Mouse (Mus musculus): ENCODE results near the gene Gar1. TPM values are rescaled to one million over a fixed set of nuclear protein-coding genes. Genes with fewer than 3 reads are reported as not detected.

The Gar1 gene
- polyA plus RNA-seq, 1 experiment from 2014 or later: 97.3 TPM

DNA sequence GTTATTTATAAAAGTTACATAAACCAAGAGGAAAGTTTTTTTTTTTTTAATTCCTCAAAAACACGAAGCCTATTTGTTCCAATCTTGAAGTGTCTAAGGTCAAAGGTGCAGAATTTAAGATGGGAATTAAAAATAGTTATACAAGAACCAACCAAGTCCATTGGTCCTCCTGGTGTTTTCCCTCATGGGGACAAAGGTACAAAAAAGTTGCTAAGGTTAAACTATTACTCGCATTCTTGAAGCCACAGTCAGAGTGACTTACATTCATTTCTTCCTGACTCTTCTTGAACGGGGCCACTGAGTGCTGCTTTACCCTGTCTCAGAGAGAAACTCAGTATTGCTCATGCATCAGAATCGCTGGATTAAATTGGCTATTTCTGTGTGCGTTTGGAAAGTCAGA, 33.9 kb downstream of the Gar1 start:
- no peak overlapping the region for H3K4me3 ChIP-seq
- 85% methylated on average over 5 of the region's 5 CpGs for WGBS
- H3K27ac ChIP-seq: no peak overlapping the region
- no peaks in the 10 kb centered on the region for H3K36me3 ChIP-seq
- H3K9me3 ChIP-seq: no peaks in the 10 kb centered on the region
- no peaks in the 10 kb centered on the region for H3K4me1 ChIP-seq (replicated peaks)
- DNase-seq (ENCODE audit: low spot score): no peak
- no peaks in the 10 kb centered on the region for H3K27me3 ChIP-seq (ENCODE audit: insufficient read depth, poor library complexity, severe bottlenecking)

GRCm38 (mm10) chr3:129793801-129794200, 37.4 kb downstream of the Gar1 start:
- Histone ChIP-seq H3K27me3 (ENCODE audit: insufficient read depth, poor library complexity, severe bottlenecking) (no peaks in the 10 kb centered on the region), H3K4me1 (replicated peaks) (no peaks in the 10 kb centered on the region), H3K36me3 (no peaks in the 10 kb centered on the region), H3K27ac (no peak overlapping the region), H3K9me3 (no peaks in the 10 kb centered on the region), H3K4me3 (no peak overlapping the region)
- 89% methylated on average over 5 of the region's 5 CpGs for WGBS
- DNase-seq (ENCODE audit: low spot score): no peak

DNA sequence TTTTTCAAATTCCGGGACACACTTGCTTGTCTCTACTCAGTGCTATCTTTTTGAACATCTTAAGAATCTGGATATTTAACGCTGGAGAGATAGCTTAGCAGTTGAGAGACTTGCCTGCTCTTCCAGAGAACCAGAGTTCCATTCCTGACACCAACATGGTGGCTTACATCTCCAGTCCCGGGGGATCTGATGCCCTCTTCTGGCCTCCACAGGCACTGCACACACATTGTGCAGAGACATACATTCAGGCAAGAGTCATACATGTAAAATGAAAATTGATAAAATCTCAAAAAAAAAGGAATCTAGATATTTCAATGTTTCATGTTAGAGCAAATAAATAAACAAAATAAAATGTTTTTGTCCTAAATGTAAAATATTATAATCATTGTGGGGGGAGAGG, 48.5 kb downstream of the Gar1 start:
- H3K4me3 ChIP-seq: no peak overlapping the region

DNA sequence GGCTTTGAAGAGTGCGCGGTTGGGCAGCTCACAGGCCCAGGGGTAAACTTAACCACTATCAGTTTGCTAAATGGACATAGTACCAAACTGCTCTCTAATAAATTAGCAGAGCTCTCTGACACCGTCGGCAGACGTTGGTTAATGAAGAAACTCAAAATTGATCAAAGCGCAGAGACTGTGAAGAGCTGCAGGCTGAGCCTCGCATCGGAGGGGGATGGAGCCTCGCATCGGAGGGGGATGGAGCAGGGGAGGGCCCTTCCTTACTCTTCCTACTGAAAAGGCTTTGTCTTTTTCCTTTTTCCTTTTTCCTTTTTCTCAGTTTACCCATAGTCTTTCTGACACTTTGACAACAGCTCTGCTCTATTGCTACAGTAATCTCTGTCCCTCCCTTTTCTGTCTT, 49.8 kb downstream of the Gar1 start:
- no peak overlapping the region for H3K27ac ChIP-seq
- no peaks in the 10 kb centered on the region for H3K36me3 ChIP-seq
- H3K9me3 ChIP-seq: no peaks in the 10 kb centered on the region
- no peaks in the 10 kb centered on the region for H3K27me3 ChIP-seq (ENCODE audit: insufficient read depth, poor library complexity, severe bottlenecking)
- WGBS: 52% methylated on average over 10 of the region's 10 CpGs
- H3K4me3 ChIP-seq: no peak overlapping the region
- no peak for DNase-seq (ENCODE audit: low spot score)
- H3K4me1 ChIP-seq (replicated peaks): no peaks in the 10 kb centered on the region

More for the DNA sequence above, 48.5 kb downstream of the Gar1 start:
- Histone ChIP-seq H3K36me3 (no peaks in the 10 kb centered on the region), H3K27ac (no peak overlapping the region), H3K4me1 (replicated peaks) (no peaks in the 10 kb centered on the region), H3K27me3 (ENCODE audit: insufficient read depth, poor library complexity, severe bottlenecking) (no peaks in the 10 kb centered on the region), H3K9me3 (no peaks in the 10 kb centered on the region)
- DNase-seq (ENCODE audit: low spot score): no peak
- 90% methylated on average over 3 of the region's 3 CpGs for WGBS

Other genes with a start within 250 kb of the Gar1 start
- 1.3 and 2.4 TPM in 2 replicates for gene Egf, start 76.1 kb downstream of the Gar1 start, polyA plus RNA-seq (2016; fragmentation: Nextera tagmentation; extraction: Ambion mirVana)
- gene Lrit3, start 27.4 kb downstream of the Gar1 start, polyA plus RNA-seq (2016; fragmentation: Nextera tagmentation; extraction: Ambion mirVana): not detected in 2 replicates
- 0.09 and 0.14 TPM in 2 replicates for gene Rrh, start 8.8 kb downstream of the Gar1 start, polyA plus RNA-seq (2016; fragmentation: Nextera tagmentation; extraction: Ambion mirVana)
- gene Cfi, start 4.5 kb upstream of the Gar1 start, polyA plus RNA-seq (2016; fragmentation: Nextera tagmentation; extraction: Ambion mirVana): 0.33 and 0.51 TPM in 2 replicates
- gene Pla2g12a, start 47.2 kb upstream of the Gar1 start, polyA plus RNA-seq (2016; fragmentation: Nextera tagmentation; extraction: Ambion mirVana): 27.6 and 28.1 TPM in 2 replicates
- 74.5 and 77.1 TPM in 2 replicates for gene Casp6, start 70.0 kb upstream of the Gar1 start, polyA plus RNA-seq (2016; fragmentation: Nextera tagmentation; extraction: Ambion mirVana)
- 1.8 and 2.0 TPM in 2 replicates for gene Mcub, start 138.8 kb upstream of the Gar1 start, polyA plus RNA-seq (2016; fragmentation: Nextera tagmentation; extraction: Ambion mirVana)
- 34.7 and 38.3 TPM in 2 replicates for gene Sec24b, start 230.2 kb upstream of the Gar1 start, polyA plus RNA-seq (2016; fragmentation: Nextera tagmentation; extraction: Ambion mirVana)

Data from hindbrain, embryonic 10.5 days (tissue).